Mouse (Mus musculus) monocyte, adult 5-6 weeks (primary cell): ENCODE data around the gene Cdk8. TPM values are rescaled to one million over a fixed set of nuclear protein-coding genes. Genes with fewer than 3 reads are reported as not detected.

Experiments used
- ATAC-seq: fragments of 153-309, 156-312 bp; replicated peaks from 2 replicates; pipeline ENCODE4 v1.8.0; 2017; ENCODE audit warnings: mild to moderate bottlenecking; ENCODE audit not compliant: low TSS enrichment, insufficient number of reproducible peaks, severe bottlenecking, poor library complexity, low FRiP score
- total RNA-seq: library from RNA; stranded (forward); fragments of 200-1000, 200-491, 200-594 nt; gene quantifications from 3 replicates; pipeline ENCODE4 v1.2.3, GENCODE M21; 2017

Cdk8 gene
- total RNA-seq, 1 experiment from 2014 or later = 22.9 TPM

DNA sequence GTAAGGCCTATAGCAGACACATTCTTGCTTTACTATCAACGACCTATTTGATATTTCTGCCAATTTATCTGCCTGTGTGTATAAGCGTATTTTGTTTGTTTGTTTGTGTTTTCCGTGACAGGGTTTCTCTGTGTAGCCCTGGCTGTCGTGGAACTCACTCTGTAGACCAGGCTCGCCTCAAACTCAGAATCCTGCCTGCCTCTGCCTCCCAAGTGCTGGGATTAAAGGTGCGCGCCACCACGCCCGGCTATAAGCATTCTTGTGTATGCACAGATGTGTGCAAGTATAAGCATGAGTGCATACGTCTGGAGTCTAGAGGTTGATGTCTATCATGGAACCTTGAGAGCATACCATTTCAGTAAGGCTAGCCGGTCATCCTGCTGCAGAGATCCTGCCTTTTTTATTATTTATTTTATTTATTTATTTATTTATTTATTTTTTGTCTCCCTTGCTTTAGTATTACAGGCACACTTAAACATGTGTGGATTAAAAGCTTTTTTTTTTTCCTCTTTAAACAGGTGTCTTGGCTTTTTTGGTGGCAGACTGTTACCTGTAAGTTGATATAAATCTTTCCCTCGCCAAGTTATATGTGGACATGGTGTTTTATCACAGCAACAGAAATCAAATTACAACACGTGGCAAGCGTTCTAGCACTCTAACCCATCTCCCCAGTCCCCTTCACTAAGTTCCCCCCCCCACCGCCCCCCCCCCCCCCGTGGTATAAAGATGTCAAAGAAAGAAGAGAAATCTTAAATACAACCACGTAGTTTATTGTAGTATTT is 970 bp upstream of the Cdk8 start:
- no peak for ATAC-seq

DNA sequence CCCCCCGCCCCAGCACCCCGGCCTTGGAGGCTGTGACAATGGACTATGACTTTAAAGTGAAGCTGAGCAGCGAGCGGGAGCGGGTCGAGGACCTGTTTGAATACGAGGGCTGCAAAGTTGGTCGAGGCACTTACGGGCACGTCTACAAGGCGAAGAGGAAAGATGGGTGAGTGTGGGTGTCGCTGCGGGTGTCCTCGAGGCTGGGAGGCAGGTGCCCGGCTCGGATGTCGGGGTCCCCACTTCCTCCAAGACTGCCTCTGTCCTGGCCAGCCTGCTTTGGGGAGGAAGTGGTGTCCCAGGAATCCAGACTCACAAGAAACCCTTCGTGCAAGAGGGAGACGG is 596 bp downstream of the Cdk8 start:
- ATAC-seq = 0 out of 2 replicates have a peak, but pooled peaks have one; percentile 38

- ATAC-seq = no peak
Measured at GRCm38 (mm10) chr5:146232056-146232675, 1.1 kb downstream of the Cdk8 start.

DNA sequence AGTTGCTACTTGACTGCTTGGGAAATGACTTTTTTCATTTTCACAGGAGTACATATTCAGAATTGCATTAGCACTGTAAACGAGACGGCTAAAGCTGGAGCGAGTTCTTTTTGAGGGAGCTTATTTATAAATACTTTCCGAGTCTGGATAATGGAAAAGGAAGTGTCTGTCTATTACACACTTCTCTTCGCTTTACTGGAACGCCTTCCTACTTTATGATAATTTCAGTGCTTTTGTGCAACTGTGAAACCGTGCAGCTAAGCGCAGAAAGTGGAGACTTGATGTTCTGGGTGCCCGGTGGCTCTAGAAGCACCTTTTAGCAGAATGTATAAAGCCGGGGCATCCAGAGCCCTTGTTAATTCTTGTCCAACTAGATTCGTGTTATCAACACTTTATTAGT is 1.8 kb downstream of the Cdk8 start:
- ATAC-seq = no peak

DNA sequence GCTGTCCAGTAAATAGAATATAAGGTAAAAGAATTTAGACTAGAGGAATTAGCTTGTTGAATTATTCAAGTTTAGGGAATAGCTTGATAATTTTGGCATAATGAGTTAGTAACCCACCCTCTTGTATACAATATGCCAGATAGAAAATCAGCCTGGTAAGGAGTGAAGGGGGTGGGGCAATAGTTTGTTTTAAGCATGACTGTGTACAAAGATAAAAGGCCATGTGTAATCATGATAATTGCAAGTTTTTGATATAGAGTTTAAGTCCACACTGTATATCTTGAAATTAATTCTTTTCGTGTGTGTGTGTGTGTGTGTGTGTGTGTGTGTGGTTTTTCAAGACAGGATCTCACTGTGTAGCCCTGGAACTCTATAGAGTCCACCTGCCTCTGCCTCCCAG is 3.3 kb downstream of the Cdk8 start:
- no peak for ATAC-seq

GRCm38 (mm10) chr5:146238274-146238673 is 7.2 kb downstream of the Cdk8 start:
- no peak for ATAC-seq

- no peak for ATAC-seq
Measured at GRCm38 (mm10) chr5:146240771-146241170, 9.7 kb downstream of the Cdk8 start.

- ATAC-seq = no peak
Measured at GRCm38 (mm10) chr5:146241202-146241601, 10.2 kb downstream of the Cdk8 start.

DNA sequence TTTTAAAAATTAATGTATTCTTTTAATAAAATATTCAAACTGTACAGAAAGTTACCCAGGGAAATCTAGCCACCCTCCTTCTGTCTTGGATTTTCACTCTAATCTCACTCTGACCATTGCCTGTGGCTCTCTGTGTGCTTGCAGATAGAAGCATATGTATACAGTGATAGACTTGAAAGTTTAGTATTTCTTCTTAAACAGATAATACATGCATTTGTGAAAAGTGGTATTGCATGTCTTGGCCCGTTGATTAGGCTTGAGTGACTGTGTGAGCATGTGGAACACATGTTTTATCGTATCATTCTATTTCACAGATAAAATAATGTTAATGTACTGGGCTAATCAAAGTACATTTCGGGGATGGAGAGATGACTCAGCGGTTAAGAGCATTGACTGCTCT is 14.2 kb downstream of the Cdk8 start:
- ATAC-seq = no peak

GRCm38 (mm10) chr5:146245646-146246370 is 14.8 kb downstream of the Cdk8 start:
- ATAC-seq = no peak

- no peak for ATAC-seq
Measured at GRCm38 (mm10) chr5:146246386-146246785, 15.4 kb downstream of the Cdk8 start.

DNA sequence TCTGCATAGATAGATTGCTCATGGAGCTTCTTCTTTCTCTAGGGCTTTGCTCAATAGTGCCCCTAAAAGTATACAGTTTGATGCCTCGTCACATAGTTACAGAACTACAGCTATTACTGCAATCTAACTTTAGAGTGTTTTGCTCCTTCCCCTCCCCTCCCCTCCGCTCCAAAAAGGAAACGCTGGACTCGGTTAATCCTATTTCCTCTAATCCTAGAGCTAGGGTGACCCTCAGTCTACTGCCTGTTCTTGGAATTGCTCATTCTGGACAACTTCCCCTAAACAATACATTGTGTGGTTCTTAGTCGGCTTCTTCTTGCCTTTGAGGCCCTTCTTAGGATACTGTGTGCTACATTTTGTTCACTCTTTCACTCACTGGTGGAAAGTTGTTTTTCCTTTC is 16.7 kb downstream of the Cdk8 start:
- ATAC-seq = peak; percentile 23; the same call in 1 of the 2 replicates

- peak; percentile 64; the same call in 1 of the 2 replicates for ATAC-seq
Measured at GRCm38 (mm10) chr5:146248746-146249145, 17.7 kb downstream of the Cdk8 start.

GRCm38 (mm10) chr5:146250369-146251075 is 19.5 kb downstream of the Cdk8 start:
- ATAC-seq = no peak

DNA sequence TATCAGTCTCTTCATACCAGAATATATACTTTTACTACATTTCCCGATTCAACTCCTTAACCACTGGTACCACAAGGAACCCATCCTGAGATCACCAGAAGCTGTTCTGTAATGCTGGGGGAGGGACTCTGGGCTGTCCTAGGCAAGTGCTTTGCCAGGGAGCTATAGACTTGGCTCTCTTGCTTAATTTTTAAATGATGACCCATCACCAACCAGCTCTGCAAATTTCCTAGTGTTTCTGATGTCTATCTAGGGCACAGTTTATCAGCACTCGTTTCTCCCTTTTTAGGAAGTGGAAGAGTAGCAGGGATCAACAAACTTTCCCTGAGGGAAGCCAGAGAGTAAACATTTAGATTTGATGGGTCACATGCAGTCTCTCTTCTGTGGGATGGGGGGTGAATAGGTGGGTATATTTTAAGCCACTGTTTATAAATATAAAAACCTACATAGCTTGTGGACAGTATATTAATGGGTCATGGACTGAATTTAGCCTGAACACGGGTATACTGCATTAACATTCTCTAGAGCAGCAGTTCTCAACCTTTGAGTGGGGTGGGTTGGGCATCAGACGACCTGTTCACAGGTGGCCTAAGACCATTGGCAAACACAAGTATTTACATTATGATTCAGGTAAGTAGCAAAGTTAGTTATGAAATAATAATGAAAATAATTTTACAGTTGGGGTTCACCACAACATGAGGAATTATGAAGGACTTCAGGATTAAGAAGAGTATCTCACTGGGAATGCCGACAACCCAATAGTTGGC is 20.8 kb downstream of the Cdk8 start:
- no peak for ATAC-seq

GRCm38 (mm10) chr5:146253644-146254043 is 22.6 kb downstream of the Cdk8 start:
- ATAC-seq = no peak

DNA sequence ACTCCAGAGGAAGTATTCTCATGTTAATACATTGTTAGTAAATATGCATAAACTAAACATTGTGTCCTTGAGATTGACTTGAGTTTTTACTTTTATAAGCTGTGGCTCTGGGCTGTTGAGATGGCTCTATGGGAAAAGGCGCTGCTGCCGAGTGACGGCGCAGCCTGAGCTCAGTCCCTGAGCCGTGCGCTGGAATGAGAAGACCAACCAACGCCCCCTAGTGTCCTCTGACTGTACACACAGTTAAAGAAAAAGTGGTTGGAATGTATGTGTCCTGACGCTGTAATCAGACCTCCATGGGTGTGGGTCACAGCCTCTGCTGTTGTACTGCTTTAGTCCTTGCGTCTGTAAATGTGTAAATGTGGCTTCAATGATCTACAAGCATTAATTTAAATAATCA is 29.0 kb downstream of the Cdk8 start:
- ATAC-seq = no peak

DNA sequence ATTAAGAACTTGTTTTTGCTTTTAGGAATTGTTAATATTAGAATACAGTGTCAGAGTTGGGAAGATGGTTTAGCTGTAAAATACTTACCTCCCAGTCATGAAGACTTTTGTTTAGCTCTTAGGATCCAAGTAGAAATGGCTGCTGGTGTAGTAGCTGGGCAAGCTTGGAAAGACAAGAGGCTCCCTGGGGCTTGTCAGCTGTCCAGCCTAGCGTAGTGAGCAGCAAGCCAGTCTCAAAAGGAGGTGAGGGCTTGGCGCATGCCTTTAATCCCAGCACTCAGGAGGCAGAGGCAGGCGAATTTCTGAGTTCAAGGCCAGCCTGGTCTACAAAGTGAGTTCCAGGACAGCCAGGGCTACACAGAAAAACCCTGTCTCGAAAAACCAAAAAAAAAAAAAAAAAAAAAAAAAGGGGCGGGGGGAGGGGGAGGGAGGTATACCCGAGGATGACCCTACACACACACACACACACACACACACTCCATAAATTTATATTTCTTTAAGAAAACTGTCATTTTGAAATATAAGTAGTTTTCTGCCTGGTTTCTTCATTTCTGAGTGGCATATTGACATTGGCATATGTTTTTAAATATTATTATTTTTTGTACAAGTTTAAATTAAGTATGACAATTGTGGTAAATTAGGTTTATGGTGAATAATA is 35.0 kb downstream of the Cdk8 start:
- ATAC-seq = no peak
